Mouse (Mus musculus) hindbrain, embryonic 13.5 days (tissue): Measurements from ENCODE around the gene Spata2l. TPM values are rescaled to one million over a fixed set of nuclear protein-coding genes. Genes with fewer than 3 reads are reported as not detected.
"Not testable (repeated sequence)": the region's sequence is repeated elsewhere in the genome, so short reads cannot be mapped to it uniquely, and the experiment has no call there.

ENCODE experiments used
- ATAC-seq: fragments of 200-750 bp; cut with Nextera tagmentation; 2 replicates; pipeline ENCODE4 v1.8.0; 2017; ENCODE audit warnings: moderate TSS enrichment; ENCODE audit not compliant: low FRiP score
- H3K27ac ChIP-seq: fragments of 300-500 bp; sonication (generic); 2 replicates; pipeline ENCODE4 v1.5.1; 2015; ENCODE audit warnings: inconsistent platforms, mild to moderate bottlenecking, moderate library complexity
- H3K27me3 ChIP-seq: fragments of 300-500 bp; sonication (generic); 2 replicates; pipeline ENCODE4 v1.6.1; 2015; ENCODE audit warnings: mild to moderate bottlenecking, inconsistent platforms
- H3K36me3 ChIP-seq: fragments of 300-500 bp; sonication (generic); 2 replicates; pipeline ENCODE4 v1.6.1; 2015; ENCODE audit warnings: mild to moderate bottlenecking, inconsistent platforms
- H3K4me1 ChIP-seq: fragments of 300-500 bp; sonication (generic); replicated peaks from 2 replicates; pipeline ENCODE4 v1.6.1; 2015; ENCODE audit warnings: inconsistent platforms
- H3K4me2 ChIP-seq: fragments of 300-500 bp; sonication (generic); 2 replicates; pipeline ENCODE4 v1.6.1; 2015; ENCODE audit warnings: inconsistent platforms, mild to moderate bottlenecking, moderate library complexity
- H3K4me3 ChIP-seq: fragments of 300-500 bp; sonication (generic); 2 replicates; pipeline ENCODE4 v1.5.1; 2015; ENCODE audit warnings: mild to moderate bottlenecking, inconsistent platforms
- H3K9ac ChIP-seq: fragments of 300-500 bp; sonication (generic); 2 replicates; pipeline ENCODE4 v1.6.1; 2015; ENCODE audit warnings: mild to moderate bottlenecking, inconsistent platforms
- H3K9me3 ChIP-seq: fragments of 300-500 bp; sonication (generic); 2 replicates; pipeline ENCODE4 v1.6.1; 2016; ENCODE audit warnings: inconsistent platforms
- WGBS: fragments of 180-500 bp; shearing (Covaris S2); methylation state at CpG from one replicate; pipeline ENCODE4 v1.1.7; 2015; 5-methylcytosine and 5-hydroxymethylcytosine counted together
- polyA plus RNA-seq: library from polyadenylated mRNA; unstranded; fragments of >200 nt; fragmentation: Nextera tagmentation; extraction: Ambion mirVana; gene quantifications from 2 replicates; pipeline ENCODE4 v1.2.1, GENCODE M21; 2015

Gene Spata2l
- polyA plus RNA-seq, 1 experiment from 2014 or later = 4.1 TPM

- Histone ChIP-seq H3K27ac (no peak overlapping the region), H3K4me1 (no peaks in the 10 kb centered on the region), H3K4me3 (no peak overlapping the region), H3K36me3 (peaks cover 57% of the 10 kb centered on the region), H3K27me3 (peaks cover under 1% of the 10 kb centered on the region; the same call in 1 of the 2 replicates), H3K4me2 (no peak overlapping the region), H3K9ac (no peak overlapping the region), H3K9me3 (no peaks in the 10 kb centered on the region)
- ATAC-seq = no peak
- WGBS = 90% methylated on average over 7 of the region's 7 CpGs
These were observed 6.3 kb upstream of the Spata2l start for GRCm38 (mm10) chr8:123242107-123242923.

- Histone ChIP-seq H3K36me3 (peaks cover 28% of the 10 kb centered on the region), H3K27ac (no peak overlapping the region), H3K4me2 (no peak overlapping the region), H3K9me3 (no peaks in the 10 kb centered on the region), H3K4me1 (peaks cover 21% of the 10 kb centered on the region), H3K9ac (no peak overlapping the region), H3K27me3 (peaks cover 29% of the 10 kb centered on the region), H3K4me3 (no peak overlapping the region)
- WGBS = 82% methylated on average over 10 of the region's 10 CpGs
- ATAC-seq = no peak
These were observed 3.4 kb upstream of the Spata2l start for GRCm38 (mm10) chr8:123239398-123239797.

GRCm38 (mm10) chr8:123234918-123235519 lies 1.0 kb downstream of the Spata2l start:
- H3K9ac ChIP-seq = peak overlapping the region; percentile 73
- no peaks in the 10 kb centered on the region for H3K9me3 ChIP-seq
- H3K4me1 ChIP-seq = peaks cover 34% of the 10 kb centered on the region
- H3K36me3 ChIP-seq = peaks cover 4% of the 10 kb centered on the region
- peak overlapping the region; percentile 47 for H3K4me3 ChIP-seq
- ATAC-seq = peak; percentile 17; the same call in 1 of the 2 replicates
- no peak overlapping the region for H3K27ac ChIP-seq
- H3K4me2 ChIP-seq = peak overlapping the region; percentile 77
- WGBS = 37% methylated on average over 13 of the region's 13 CpGs
- H3K27me3 ChIP-seq = peaks cover 45% of the 10 kb centered on the region

- peaks cover 45% of the 10 kb centered on the region for H3K27me3 ChIP-seq
- H3K9me3 ChIP-seq = no peaks in the 10 kb centered on the region
- peaks cover 34% of the 10 kb centered on the region for H3K4me1 ChIP-seq
- no peak overlapping the region for H3K27ac ChIP-seq
- 83% methylated on average over 11 of the region's 11 CpGs for WGBS
- 0 out of 2 replicates have a peak overlapping the region, but pooled peaks have one; percentile 29 for H3K9ac ChIP-seq
- ATAC-seq = no peak
- H3K4me2 ChIP-seq = no peak overlapping the region
- H3K36me3 ChIP-seq = peaks cover 14% of the 10 kb centered on the region
- H3K4me3 ChIP-seq = no peak overlapping the region
These were observed 2.3 kb downstream of the Spata2l start for GRCm38 (mm10) chr8:123233760-123234159.

GRCm38 (mm10) chr8:123233300-123233699 lies 2.7 kb downstream of the Spata2l start:
- Histone ChIP-seq H3K4me1 (peaks cover 34% of the 10 kb centered on the region), H3K4me2 (no peak overlapping the region), H3K27me3 (peaks cover 45% of the 10 kb centered on the region), H3K9me3 (no peaks in the 10 kb centered on the region), H3K36me3 (peaks cover 19% of the 10 kb centered on the region), H3K4me3 (no peak overlapping the region), H3K27ac (no peak overlapping the region), H3K9ac (peak overlapping the region; percentile 29; the same call in 1 of the 2 replicates)
- no peak for ATAC-seq
- 53% methylated on average over 13 of the region's 13 CpGs for WGBS

GRCm38 (mm10) chr8:123232553-123232952 lies 3.5 kb downstream of the Spata2l start:
- 45% methylated on average over 7 of the region's 7 CpGs for WGBS
- Histone ChIP-seq H3K27me3 (peaks cover 45% of the 10 kb centered on the region), H3K4me3 (no peak overlapping the region), H3K4me2 (no peak overlapping the region), H3K36me3 (peaks cover 24% of the 10 kb centered on the region), H3K27ac (no peak overlapping the region), H3K9me3 (no peaks in the 10 kb centered on the region), H3K9ac (no peak overlapping the region), H3K4me1 (peaks cover 34% of the 10 kb centered on the region)
- ATAC-seq = no peak

- no peak overlapping the region for H3K9ac ChIP-seq
- H3K27me3 ChIP-seq = peaks cover 39% of the 10 kb centered on the region
- peaks cover 32% of the 10 kb centered on the region for H3K36me3 ChIP-seq
- no peak overlapping the region for H3K27ac ChIP-seq
- no peak overlapping the region for H3K4me2 ChIP-seq
- H3K9me3 ChIP-seq = no peaks in the 10 kb centered on the region
- ATAC-seq = no peak
- no peak overlapping the region for H3K4me3 ChIP-seq
- 67% methylated on average over 5 of the region's 5 CpGs for WGBS
- H3K4me1 ChIP-seq = peaks cover 34% of the 10 kb centered on the region
These were observed 4.3 kb downstream of the Spata2l start for GRCm38 (mm10) chr8:123231742-123232141.

- WGBS = 91% methylated on average over 11 of the region's 11 CpGs
- H3K36me3 ChIP-seq = peaks cover 38% of the 10 kb centered on the region
- not testable (repeated sequence) for H3K9me3 ChIP-seq, ATAC-seq, H3K27ac ChIP-seq, H3K9ac ChIP-seq, H3K4me3 ChIP-seq, H3K4me2 ChIP-seq
- H3K4me1 ChIP-seq = peaks cover 31% of the 10 kb centered on the region
- peaks cover 25% of the 10 kb centered on the region for H3K27me3 ChIP-seq
These were observed 5.7 kb downstream of the Spata2l start for GRCm38 (mm10) chr8:123230326-123230725.

GRCm38 (mm10) chr8:123228416-123228815 lies 7.6 kb downstream of the Spata2l start:
- Histone ChIP-seq H3K4me2 (no peak overlapping the region), H3K36me3 (peaks cover 38% of the 10 kb centered on the region), H3K9me3 (no peaks in the 10 kb centered on the region), H3K9ac (no peak overlapping the region), H3K27ac (no peak overlapping the region), H3K27me3 (peaks cover 6% of the 10 kb centered on the region), H3K4me3 (no peak overlapping the region), H3K4me1 (peaks cover 25% of the 10 kb centered on the region)
- no peak for ATAC-seq
- 100% methylated on average over 1 of the region's 1 CpGs for WGBS

- Histone ChIP-seq H3K4me3 (peak within 1 kb of the TSS; percentile 86), H3K4me1 (peaks cover 19% of the 10 kb centered on the region), H3K9ac (peak within 1 kb of the TSS; percentile 95), H3K9me3 (no peaks in the 10 kb centered on the region), H3K27me3 (no peaks in the 10 kb centered on the region), H3K27ac (peak within 1 kb of the TSS; percentile 91), H3K36me3 (peaks cover 31% of the 10 kb centered on the region), H3K4me2 (peak within 1 kb of the TSS; percentile 93)
- ATAC-seq = peak; percentile 90
- 3% methylated on average over 59 of the region's 59 CpGs for WGBS
These were observed 11.5 kb downstream of the Spata2l start, which contains the start of gene Cdk10 for GRCm38 (mm10) chr8:123224278-123225266. Cdk10 (plus strand) TSS chr8:123224842.

- Histone ChIP-seq H3K4me3 (no peak overlapping the region), H3K4me1 (peaks cover 17% of the 10 kb centered on the region), H3K27me3 (no peaks in the 10 kb centered on the region), H3K9me3 (no peaks in the 10 kb centered on the region), H3K36me3 (no peaks in the 10 kb centered on the region), H3K27ac (no peak overlapping the region), H3K9ac (no peak overlapping the region), H3K4me2 (no peak overlapping the region)
- no peak for ATAC-seq
- WGBS = 93% methylated on average over 1 of the region's 1 CpGs
These were observed 15.1 kb downstream of the Spata2l start for GRCm38 (mm10) chr8:123220917-123221316.

- WGBS = 80% methylated on average over 3 of the region's 3 CpGs
- no peaks in the 10 kb centered on the region for H3K36me3 ChIP-seq
- no peaks in the 10 kb centered on the region for H3K27me3 ChIP-seq
- H3K4me2 ChIP-seq = no peak overlapping the region
- H3K9me3 ChIP-seq = no peaks in the 10 kb centered on the region
- H3K4me3 ChIP-seq = no peak overlapping the region
- ATAC-seq = no peak
- no peak overlapping the region for H3K27ac ChIP-seq
- no peak overlapping the region for H3K9ac ChIP-seq
- H3K4me1 ChIP-seq = peaks cover 26% of the 10 kb centered on the region
These were observed 20.6 kb downstream of the Spata2l start for GRCm38 (mm10) chr8:123215430-123215829.
